In the genomic region with DNA sequence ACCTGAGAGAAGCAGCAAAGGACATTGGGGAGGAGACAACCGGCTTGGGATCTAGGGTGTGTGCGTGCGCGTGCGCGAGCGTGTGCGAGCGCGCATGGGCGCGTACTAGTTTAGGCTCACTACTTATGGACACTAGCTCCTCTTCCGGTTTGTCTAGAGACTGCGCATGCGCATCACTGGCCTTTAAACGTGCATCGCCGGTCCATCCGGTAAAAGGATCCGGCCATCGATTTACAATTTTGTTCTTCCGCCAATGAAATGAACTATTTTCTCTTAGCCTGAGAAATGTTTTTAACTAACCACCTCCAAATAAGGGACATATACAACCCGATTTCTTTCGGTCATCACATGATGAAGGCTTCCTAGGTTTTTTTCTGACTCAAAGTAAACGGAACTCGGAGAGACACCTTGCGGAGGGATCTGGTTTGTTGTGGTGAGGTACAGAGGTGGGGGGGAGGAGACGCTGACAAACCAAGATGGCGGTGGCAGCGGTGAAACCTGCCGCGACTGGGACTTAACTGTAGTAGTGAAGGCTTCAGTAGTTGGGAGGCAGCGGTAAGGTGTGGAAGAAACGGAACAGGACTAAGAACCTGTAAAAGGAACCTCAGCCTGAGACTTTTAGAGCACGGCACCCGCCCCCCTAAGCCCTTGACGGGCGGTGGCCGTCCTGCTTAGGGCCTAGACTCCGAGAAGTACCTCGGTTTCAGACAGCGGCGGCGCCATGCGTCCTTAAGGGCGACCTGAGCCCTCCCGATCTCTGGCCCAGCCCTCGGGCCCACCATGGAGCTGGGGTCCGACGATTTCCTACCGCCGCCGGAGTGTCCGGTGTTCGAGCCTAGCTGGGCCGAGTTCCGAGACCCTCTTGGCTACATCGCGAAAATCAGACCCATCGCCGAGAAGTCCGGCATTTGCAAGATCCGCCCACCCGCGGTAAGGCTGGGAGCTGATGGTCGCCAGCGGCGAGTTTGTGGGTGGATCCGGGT, we compare ENCODE assay signal across 1 mouse cellular context.
TF ChIP-seq lines count a peak whose summit lies in the region.

A gene (plus strand): TSS at position 240 of the 983 bp plus-strand sequence.

TF ChIP-seq in CH12.LX, 34 proteins besides CTCF, POLR2A, EP300 and RAD21 (continued from another document):
- peak; percentile 70; the same call in 1 of the 2 replicates for TF ChIP-seq CHD2 (IDR thresholded peaks at IDR 0.05; ENCODE audit: low read length)
- peak; percentile 72; the same call in 1 of the 2 replicates for TF ChIP-seq NELFE (IDR thresholded peaks at IDR 0.05; ENCODE audit: low read depth, low read length)
- TF ChIP-seq MXI1 (IDR thresholded peaks at IDR 0.05; ENCODE audit: low read depth, low read length) = peak; percentile 27; the same call in 1 of the 2 replicates
- peak; percentile 91 for TF ChIP-seq ELF1 (IDR thresholded peaks at IDR 0.05; ENCODE audit: low read depth, low read length)
- peak; percentile 89 for TF ChIP-seq TBP (conservative IDR thresholded peaks at IDR 0.05; ENCODE audit: low read depth, low read length)
